Mouse (Mus musculus): ENCODE data around the gene Aqr. TPM values are rescaled to one million over a fixed set of nuclear protein-coding genes. Genes with fewer than 3 reads are reported as not detected.
"Not testable (repeated sequence)": the region's sequence is repeated elsewhere in the genome, so short reads cannot be mapped to it uniquely, and the experiment has no call there.

The Aqr gene
- 45.4 and 46.7 TPM in 2 replicates for polyA plus RNA-seq (2014; fragmentation: Nextera tagmentation; extraction: Ambion mirVana)

GRCm38 (mm10) chr2:114186924-114187323 lies at the start of gene Aqr:
Gene Aqr, minus strand, starts transcription at chr2:114187024.
- WGBS, result 90% methylated on average over 1 of the region's 6 CpGs
- ATAC-seq (ENCODE audit: low read depth); H3K36me3 ChIP-seq (ENCODE audit: control insufficient read depth, insufficient read depth, low read length): not testable (repeated sequence)

GRCm38 (mm10) chr2:114236566-114236965 lies 49.7 kb upstream of the Aqr start:
- Histone ChIP-seq H3K9me3 (ENCODE audit: control insufficient read depth, low read length) (no peaks in the 10 kb centered on the region), H3K27me3 (ENCODE audit: control insufficient read depth, insufficient read depth, low read length) (no peaks in the 10 kb centered on the region), H3K9ac (replicated peaks; ENCODE audit: low read depth, low read length) (no peak overlapping the region), H3K27ac (ENCODE audit: low read depth, low read length) (no peak overlapping the region), H3K4me2 (ENCODE audit: low read depth, low read length) (no peak overlapping the region), H3K36me3 (ENCODE audit: control insufficient read depth, insufficient read depth, low read length) (no peaks in the 10 kb centered on the region), H3K4me1 (ENCODE audit: control insufficient read depth, insufficient read depth, low read length) (no peaks in the 10 kb centered on the region), H3K4me3 (ENCODE audit: low read depth, low read length) (no peak overlapping the region)
- WGBS, result 88% methylated on average over 1 of the region's 1 CpGs
- no peak for ATAC-seq (ENCODE audit: low read depth)

More at GRCm38 (mm10) chr2:114186924-114187323, at the start of gene Aqr:
- not testable (repeated sequence) for H3K4me3 ChIP-seq (ENCODE audit: low read depth, low read length); H3K27me3 ChIP-seq (ENCODE audit: control insufficient read depth, insufficient read depth, low read length); H3K4me1 ChIP-seq (ENCODE audit: control insufficient read depth, insufficient read depth, low read length); H3K9me3 ChIP-seq (ENCODE audit: control insufficient read depth, low read length); H3K4me2 ChIP-seq (ENCODE audit: low read depth, low read length); H3K9ac ChIP-seq (replicated peaks; ENCODE audit: low read depth, low read length); H3K27ac ChIP-seq (ENCODE audit: low read depth, low read length)

- Histone ChIP-seq H3K4me1 (ENCODE audit: control insufficient read depth, insufficient read depth, low read length) (no peaks in the 10 kb centered on the region), H3K36me3 (ENCODE audit: control insufficient read depth, insufficient read depth, low read length) (no peaks in the 10 kb centered on the region), H3K4me3 (ENCODE audit: low read depth, low read length) (no peak overlapping the region), H3K27ac (ENCODE audit: low read depth, low read length) (no peak overlapping the region), H3K9ac (replicated peaks; ENCODE audit: low read depth, low read length) (no peak overlapping the region), H3K4me2 (ENCODE audit: low read depth, low read length) (no peak overlapping the region), H3K9me3 (ENCODE audit: control insufficient read depth, low read length) (no peaks in the 10 kb centered on the region), H3K27me3 (ENCODE audit: control insufficient read depth, insufficient read depth, low read length) (no peaks in the 10 kb centered on the region)
- 85% methylated on average over 3 of the region's 3 CpGs for WGBS
- ATAC-seq (ENCODE audit: low read depth), result no peak
Observed at GRCm38 (mm10) chr2:114235584-114235983, 48.8 kb upstream of the Aqr start.

GRCm38 (mm10) chr2:114231248-114231647 lies 44.4 kb upstream of the Aqr start:
- Histone ChIP-seq H3K36me3 (ENCODE audit: control insufficient read depth, insufficient read depth, low read length) (no peaks in the 10 kb centered on the region), H3K4me3 (ENCODE audit: low read depth, low read length) (no peak overlapping the region), H3K9me3 (ENCODE audit: control insufficient read depth, low read length) (no peaks in the 10 kb centered on the region), H3K27ac (ENCODE audit: low read depth, low read length) (no peak overlapping the region), H3K4me2 (ENCODE audit: low read depth, low read length) (no peak overlapping the region), H3K9ac (replicated peaks; ENCODE audit: low read depth, low read length) (no peak overlapping the region), H3K27me3 (ENCODE audit: control insufficient read depth, insufficient read depth, low read length) (no peaks in the 10 kb centered on the region), H3K4me1 (ENCODE audit: control insufficient read depth, insufficient read depth, low read length) (no peaks in the 10 kb centered on the region)
- 68% methylated on average over 2 of the region's 2 CpGs for WGBS
- no peak for ATAC-seq (ENCODE audit: low read depth)

- ATAC-seq (ENCODE audit: low read depth), result no peak
- Histone ChIP-seq H3K36me3 (ENCODE audit: control insufficient read depth, insufficient read depth, low read length) (no peaks in the 10 kb centered on the region), H3K27me3 (ENCODE audit: control insufficient read depth, insufficient read depth, low read length) (no peaks in the 10 kb centered on the region), H3K4me2 (ENCODE audit: low read depth, low read length) (no peak overlapping the region), H3K9me3 (ENCODE audit: control insufficient read depth, low read length) (no peaks in the 10 kb centered on the region), H3K27ac (ENCODE audit: low read depth, low read length) (no peak overlapping the region), H3K4me3 (ENCODE audit: low read depth, low read length) (no peak overlapping the region), H3K9ac (replicated peaks; ENCODE audit: low read depth, low read length) (no peak overlapping the region), H3K4me1 (ENCODE audit: control insufficient read depth, insufficient read depth, low read length) (no peaks in the 10 kb centered on the region)
- 78% methylated on average over 2 of the region's 2 CpGs for WGBS
Observed at GRCm38 (mm10) chr2:114228672-114229071, 41.8 kb upstream of the Aqr start.

GRCm38 (mm10) chr2:114205036-114205435 lies 18.2 kb upstream of the Aqr start:
- 70% methylated on average over 6 of the region's 6 CpGs for WGBS
- Histone ChIP-seq H3K9me3 (ENCODE audit: control insufficient read depth, low read length) (no peaks in the 10 kb centered on the region), H3K27me3 (ENCODE audit: control insufficient read depth, insufficient read depth, low read length) (no peaks in the 10 kb centered on the region), H3K4me3 (ENCODE audit: low read depth, low read length) (no peak overlapping the region), H3K27ac (ENCODE audit: low read depth, low read length) (no peak overlapping the region), H3K36me3 (ENCODE audit: control insufficient read depth, insufficient read depth, low read length) (no peaks in the 10 kb centered on the region), H3K4me2 (ENCODE audit: low read depth, low read length) (no peak overlapping the region), H3K4me1 (ENCODE audit: control insufficient read depth, insufficient read depth, low read length) (peaks cover 7% of the 10 kb centered on the region), H3K9ac (replicated peaks; ENCODE audit: low read depth, low read length) (no peak overlapping the region)
- ATAC-seq (ENCODE audit: low read depth), result no peak

- no peaks in the 10 kb centered on the region for H3K27me3 ChIP-seq (ENCODE audit: control insufficient read depth, insufficient read depth, low read length)
- peaks cover 10% of the 10 kb centered on the region for H3K4me1 ChIP-seq (ENCODE audit: control insufficient read depth, insufficient read depth, low read length)
- H3K27ac ChIP-seq (ENCODE audit: low read depth, low read length), result no peak overlapping the region
- peak; percentile 36; the same call in 1 of the 2 replicates for ATAC-seq (ENCODE audit: low read depth)
- WGBS, result 41% methylated on average over 4 of the region's 4 CpGs
- H3K9me3 ChIP-seq (ENCODE audit: control insufficient read depth, low read length), result no peaks in the 10 kb centered on the region
- H3K36me3 ChIP-seq (ENCODE audit: control insufficient read depth, insufficient read depth, low read length), result no peaks in the 10 kb centered on the region
- H3K4me3 ChIP-seq (ENCODE audit: low read depth, low read length), result peak overlapping the region; percentile 80
- H3K9ac ChIP-seq (replicated peaks; ENCODE audit: low read depth, low read length), result peak overlapping the region; percentile 88
- peak overlapping the region; percentile 82 for H3K4me2 ChIP-seq (ENCODE audit: low read depth, low read length)
Observed at GRCm38 (mm10) chr2:114201574-114201973, 14.8 kb upstream of the Aqr start.

GRCm38 (mm10) chr2:114200932-114201559 lies 14.2 kb upstream of the Aqr start, which contains the start of gene Zfp770:
Gene Zfp770, minus strand, starts transcription at chr2:114201469.
- under 1% methylated on average over 36 of the region's 36 CpGs for WGBS
- ATAC-seq (ENCODE audit: low read depth), result peak; percentile 95
- H3K9me3 ChIP-seq (ENCODE audit: control insufficient read depth, low read length), result no peaks in the 10 kb centered on the region
- H3K4me3 ChIP-seq (ENCODE audit: low read depth, low read length), result peak within 1 kb of the TSS; percentile 80
- peaks cover 10% of the 10 kb centered on the region for H3K4me1 ChIP-seq (ENCODE audit: control insufficient read depth, insufficient read depth, low read length)
- H3K4me2 ChIP-seq (ENCODE audit: low read depth, low read length), result peak within 1 kb of the TSS; percentile 82
- H3K27me3 ChIP-seq (ENCODE audit: control insufficient read depth, insufficient read depth, low read length), result no peaks in the 10 kb centered on the region
- peaks cover 3% of the 10 kb centered on the region; the same call in 1 of the 2 replicates for H3K36me3 ChIP-seq (ENCODE audit: control insufficient read depth, insufficient read depth, low read length)
- H3K27ac ChIP-seq (ENCODE audit: low read depth, low read length), result 0 out of 2 replicates have a peak within 1 kb of the TSS, but pooled peaks have one; percentile 49
- peak within 1 kb of the TSS; percentile 88 for H3K9ac ChIP-seq (replicated peaks; ENCODE audit: low read depth, low read length)

GRCm38 (mm10) chr2:114196421-114196820 lies 9.6 kb upstream of the Aqr start:
- WGBS, result 66% methylated on average over 5 of the region's 5 CpGs
- H3K27ac ChIP-seq (ENCODE audit: low read depth, low read length), result no peak overlapping the region
- no peak for ATAC-seq (ENCODE audit: low read depth)
- H3K9ac ChIP-seq (replicated peaks; ENCODE audit: low read depth, low read length), result no peak overlapping the region
- no peaks in the 10 kb centered on the region for H3K27me3 ChIP-seq (ENCODE audit: control insufficient read depth, insufficient read depth, low read length)
- H3K4me3 ChIP-seq (ENCODE audit: low read depth, low read length), result no peak overlapping the region
- peaks cover 8% of the 10 kb centered on the region for H3K4me1 ChIP-seq (ENCODE audit: control insufficient read depth, insufficient read depth, low read length)
- peaks cover 5% of the 10 kb centered on the region; the same call in 1 of the 2 replicates for H3K36me3 ChIP-seq (ENCODE audit: control insufficient read depth, insufficient read depth, low read length)
- H3K4me2 ChIP-seq (ENCODE audit: low read depth, low read length), result no peak overlapping the region
- no peaks in the 10 kb centered on the region for H3K9me3 ChIP-seq (ENCODE audit: control insufficient read depth, low read length)

All from neural tube, embryonic 14.5 days (tissue).